Mouse (Mus musculus): ENCODE results near the gene Ambn. TPM values are rescaled to one million over a fixed set of nuclear protein-coding genes. Genes with fewer than 3 reads are reported as not detected.
A peak's percentile ranks its signal among the peaks of the same experiment; 100 is the strongest.

Gene Ambn
- polyA plus RNA-seq, 1 experiment from 2014 or later: not detected

- 76% methylated on average over 3 of the region's 3 CpGs for WGBS
- Histone ChIP-seq H3K27me3 (ENCODE audit: control insufficient read depth, insufficient read depth, low read length) (no peaks in the 10 kb centered on the region), H3K9me3 (replicated peaks; ENCODE audit: control insufficient read depth, low read length) (no peaks in the 10 kb centered on the region), H3K27ac (ENCODE audit: low read length) (no peak overlapping the region), H3K4me2 (ENCODE audit: low read depth, low read length) (no peak overlapping the region), H3K4me3 (ENCODE audit: low read length) (no peak overlapping the region), H3K36me3 (ENCODE audit: control insufficient read depth, insufficient read depth) (no peaks in the 10 kb centered on the region), H3K4me1 (ENCODE audit: control insufficient read depth, insufficient read depth, low read length) (no peaks in the 10 kb centered on the region), H3K9ac (ENCODE audit: low read length) (no peak overlapping the region)
- ATAC-seq (replicated peaks; ENCODE audit: extremely low read depth, insufficient read depth, low FRiP score): peak; percentile 84
These were observed 44.0 kb downstream of the Ambn start for GRCm38 (mm10) chr5:88499781-88500180.

- H3K9me3 ChIP-seq (replicated peaks; ENCODE audit: control insufficient read depth, low read length): no peaks in the 10 kb centered on the region
- H3K4me2 ChIP-seq (ENCODE audit: low read depth, low read length): no peak overlapping the region
- H3K36me3 ChIP-seq (ENCODE audit: control insufficient read depth, insufficient read depth): no peaks in the 10 kb centered on the region
- no peak for ATAC-seq (replicated peaks; ENCODE audit: extremely low read depth, insufficient read depth, low FRiP score)
- H3K4me1 ChIP-seq (ENCODE audit: control insufficient read depth, insufficient read depth, low read length): no peaks in the 10 kb centered on the region
- H3K27ac ChIP-seq (ENCODE audit: low read length): no peak overlapping the region
- WGBS: 38% methylated on average over 1 of the region's 1 CpGs
- no peak overlapping the region for H3K4me3 ChIP-seq (ENCODE audit: low read length)
- H3K9ac ChIP-seq (ENCODE audit: low read length): no peak overlapping the region
- H3K27me3 ChIP-seq (ENCODE audit: control insufficient read depth, insufficient read depth, low read length): no peaks in the 10 kb centered on the region
These were observed 52.8 kb downstream of the Ambn start for GRCm38 (mm10) chr5:88508555-88508954.

GRCm38 (mm10) chr5:88508990-88509389, 53.2 kb downstream of the Ambn start:
- no peak for ATAC-seq (replicated peaks; ENCODE audit: extremely low read depth, insufficient read depth, low FRiP score)
- no peak overlapping the region for H3K9ac ChIP-seq (ENCODE audit: low read length)
- H3K36me3 ChIP-seq (ENCODE audit: control insufficient read depth, insufficient read depth): no peaks in the 10 kb centered on the region
- no peaks in the 10 kb centered on the region for H3K9me3 ChIP-seq (replicated peaks; ENCODE audit: control insufficient read depth, low read length)
- H3K27me3 ChIP-seq (ENCODE audit: control insufficient read depth, insufficient read depth, low read length): no peaks in the 10 kb centered on the region
- H3K27ac ChIP-seq (ENCODE audit: low read length): no peak overlapping the region
- no peak overlapping the region for H3K4me3 ChIP-seq (ENCODE audit: low read length)
- 86% methylated on average over 1 of the region's 1 CpGs for WGBS
- no peaks in the 10 kb centered on the region for H3K4me1 ChIP-seq (ENCODE audit: control insufficient read depth, insufficient read depth, low read length)
- no peak overlapping the region for H3K4me2 ChIP-seq (ENCODE audit: low read depth, low read length)

Other genes starting within 250 kb of the Ambn start
- not detected in 2 replicates for gene Gm7714, start 187.1 kb upstream of the Ambn start, polyA plus RNA-seq (2015; fragmentation: Nextera tagmentation; extraction: Ambion mirVana)
- not detected in 2 replicates for gene Prol1, start 138.7 kb upstream of the Ambn start, polyA plus RNA-seq (2015; fragmentation: Nextera tagmentation; extraction: Ambion mirVana)
- gene Amtn, start 79.9 kb upstream of the Ambn start, polyA plus RNA-seq (2015; fragmentation: Nextera tagmentation; extraction: Ambion mirVana): not detected in 2 replicates
- not detected in 2 replicates for gene Enam, start 32.0 kb downstream of the Ambn start, polyA plus RNA-seq (2015; fragmentation: Nextera tagmentation; extraction: Ambion mirVana)
- gene Jchain, start 71.9 kb downstream of the Ambn start, polyA plus RNA-seq (2015; fragmentation: Nextera tagmentation; extraction: Ambion mirVana): 0.14 and 0.33 TPM in 2 replicates
- 48.5 and 53.8 TPM in 2 replicates for gene Utp3, start 98.5 kb downstream of the Ambn start, polyA plus RNA-seq (2015; fragmentation: Nextera tagmentation; extraction: Ambion mirVana)
- 9.1 and 9.2 TPM in 2 replicates for gene Rufy3, start 109.0 kb downstream of the Ambn start, polyA plus RNA-seq (2015; fragmentation: Nextera tagmentation; extraction: Ambion mirVana)
- 77.9 and 80.9 TPM in 2 replicates for gene Grsf1, start 220.2 kb downstream of the Ambn start, polyA plus RNA-seq (2015; fragmentation: Nextera tagmentation; extraction: Ambion mirVana)

Measured in heart, embryonic 16.5 days (tissue).